Mouse (Mus musculus) myocyte (in vitro differentiated cells): ENCODE results near the gene Pold1. TPM values are rescaled to one million over a fixed set of nuclear protein-coding genes. Genes with fewer than 3 reads are reported as not detected.

Source experiments
- H3K27me3 ChIP-seq: one replicate; pipeline ENCODE4 v1.6.1; 2011; ENCODE audit not compliant: control insufficient read depth, insufficient read depth, insufficient read length
- H3K36me3 ChIP-seq: one replicate; pipeline ENCODE4 v1.6.1; 2011; ENCODE audit not compliant: control insufficient read depth, insufficient read depth
- H3K4me2 ChIP-seq: one replicate; pipeline ENCODE4 v1.6.1; 2011; ENCODE audit warnings: low read depth, control low read depth
- H3K4me3 ChIP-seq: one replicate; pipeline ENCODE4 v1.5.1; 2011; ENCODE audit warnings: mild to moderate bottlenecking, control low read depth, moderate library complexity
- H3K79me2 ChIP-seq: one replicate; pipeline ENCODE4 v1.6.1; 2011; ENCODE audit not compliant: control insufficient read depth, insufficient read depth
- H3ac ChIP-seq: one replicate; pipeline ENCODE4 v1.6.1; 2011; ENCODE audit not compliant: control insufficient read depth, insufficient read length
- CEBPB ChIP-seq: IDR thresholded peaks from 2 replicates; pipeline ENCODE4 v1.6.1; 2011; ENCODE audit warnings: mild to moderate bottlenecking, moderate library complexity; ENCODE audit not compliant: poor library complexity, insufficient read depth, severe bottlenecking
- E2F4 ChIP-seq: IDR thresholded peaks from one replicate; pipeline ENCODE4 v1.6.1; 2011; ENCODE audit warnings: mild to moderate bottlenecking, control low read depth, moderate library complexity; ENCODE audit not compliant: insufficient read depth
- MAX ChIP-seq: IDR thresholded peaks from one replicate; pipeline ENCODE4 v1.6.1; 2011; ENCODE audit warnings: low read depth, mild to moderate bottlenecking, control low read depth
- MYOD1 ChIP-seq, 3 experiments: IDR thresholded peaks; one replicate each; pipeline ENCODE4 v1.6.1; 2011; ENCODE audit warnings: control low read depth in 2 of 3, low read depth in 2 of 3, mild to moderate bottlenecking in 2 of 3, moderate library complexity in 1 of 3; ENCODE audit not compliant: insufficient read length in 2 of 3, control insufficient read depth in 1 of 3
- MYOG ChIP-seq, 3 experiments: IDR thresholded peaks; one replicate each; pipeline ENCODE4 v1.6.1; 2011; ENCODE audit warnings: control low read depth in 2 of 3, low read depth in 2 of 3, mild to moderate bottlenecking in 2 of 3; ENCODE audit not compliant: insufficient read length in 2 of 3, control insufficient read depth in 1 of 3, insufficient read depth in 1 of 3
- POLR2A ChIP-seq: IDR thresholded peaks from one replicate; pipeline ENCODE4 v1.6.1; 2011; ENCODE audit warnings: low read depth, mild to moderate bottlenecking, control low read depth, moderate library complexity; ENCODE audit not compliant: insufficient read length
- POLR2AphosphoS2 ChIP-seq: IDR thresholded peaks from one replicate; pipeline ENCODE4 v1.6.1; 2011; ENCODE audit warnings: low read depth, control low read depth; ENCODE audit not compliant: insufficient read length
- REST ChIP-seq: IDR thresholded peaks from one replicate; pipeline ENCODE4 v1.6.1; 2011; ENCODE audit warnings: mild to moderate bottlenecking, control low read depth, moderate library complexity; ENCODE audit not compliant: insufficient read depth, insufficient read length
- SRF ChIP-seq: IDR thresholded peaks from one replicate; pipeline ENCODE4 v1.6.1; 2011; ENCODE audit warnings: low read depth; ENCODE audit not compliant: control insufficient read depth, insufficient read length
- TCF12 ChIP-seq: IDR thresholded peaks from one replicate; pipeline ENCODE4 v1.6.1; 2011; ENCODE audit warnings: mild to moderate bottlenecking, control low read depth; ENCODE audit not compliant: poor library complexity, insufficient read depth, severe bottlenecking
- TCF3 ChIP-seq: IDR thresholded peaks from one replicate; pipeline ENCODE4 v1.6.1; 2011; ENCODE audit warnings: low read depth, control low read depth; ENCODE audit not compliant: insufficient read length
- USF1 ChIP-seq: IDR thresholded peaks from one replicate; pipeline ENCODE4 v1.6.1; 2011; ENCODE audit warnings: low read depth, mild to moderate bottlenecking, control low read depth, moderate library complexity
- polyA plus RNA-seq: library from polyadenylated mRNA; unstranded; fragments of >200 nt; fragmentation: generic; extraction: Trizol; gene quantifications from one replicate; pipeline ENCODE4 v1.2.1, GENCODE M21; 2012; ENCODE audit warnings: missing spikeins

The Pold1 gene
- polyA plus RNA-seq, 1 experiment = 23.9 TPM

- Histone ChIP-seq H3K27me3 (peaks cover 77% of the 10 kb centered on the region), H3K79me2 (no peaks in the 10 kb centered on the region), H3ac (no peak overlapping the region), H3K36me3 (no peaks in the 10 kb centered on the region), H3K4me3 (no peak overlapping the region), H3K4me2 (peak overlapping the region; percentile 12)
- TF ChIP-seq MYOG (IDR thresholded peaks at IDR 0.05; ENCODE audit: control insufficient read depth in 1 of 3, insufficient read depth in 1 of 3, insufficient read length in 2 of 3, low read depth in 2 of 3) (no peak), MYOD1 (IDR thresholded peaks at IDR 0.05; ENCODE audit: control insufficient read depth in 1 of 3, insufficient read length in 2 of 3, low read depth in 2 of 3) (peak in 2 of 3 experiments; percentile 41 to 88)
Observed at GRCm38 (mm10) chr7:44586930-44587329, 38.3 kb upstream of the Pold1 start.

GRCm38 (mm10) chr7:44586518-44586917, 37.9 kb upstream of the Pold1 start:
- no peak for TF ChIP-seq POLR2A
- TF ChIP-seq MAX = no peak
- TF ChIP-seq CEBPB = no peak
- no peak for TF ChIP-seq USF1
- TF ChIP-seq POLR2AphosphoS2 = no peak
- no peak for TF ChIP-seq REST
- no peak for TF ChIP-seq TCF12
- no peak for TF ChIP-seq SRF
- no peak for TF ChIP-seq MYOD1 (IDR thresholded peaks at IDR 0.05; ENCODE audit: control insufficient read depth in 1 of 3, insufficient read length in 2 of 3, low read depth in 2 of 3)
- no peak for TF ChIP-seq TCF3
- no peak for TF ChIP-seq MYOG (IDR thresholded peaks at IDR 0.05; ENCODE audit: control insufficient read depth in 1 of 3, insufficient read depth in 1 of 3, insufficient read length in 2 of 3, low read depth in 2 of 3)
- TF ChIP-seq E2F4 = no peak

DNA sequence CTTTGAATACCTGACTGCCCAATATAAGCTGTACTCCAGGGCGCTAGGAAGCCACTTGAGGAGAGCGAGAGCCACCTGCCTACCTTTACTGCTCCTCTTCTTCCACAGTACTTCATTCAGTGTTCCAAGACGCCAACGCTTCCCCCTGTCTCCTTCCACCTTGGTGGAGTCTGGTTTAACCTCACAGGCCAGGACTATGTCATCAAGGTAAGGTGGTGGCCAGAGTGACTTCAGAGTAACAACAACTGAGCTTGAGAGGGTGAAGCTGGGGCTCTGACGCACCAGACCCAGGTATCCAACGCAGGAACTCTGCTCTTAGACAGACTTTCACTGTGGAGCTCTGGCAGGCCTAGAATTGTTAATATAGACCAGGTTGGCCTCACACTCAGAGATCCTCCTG, 37.0 kb upstream of the Pold1 start:
- Histone ChIP-seq H3K36me3 (no peaks in the 10 kb centered on the region), H3K79me2 (no peaks in the 10 kb centered on the region), H3ac (no peak overlapping the region), H3K27me3 (peaks cover 72% of the 10 kb centered on the region), H3K4me2 (no peak overlapping the region), H3K4me3 (no peak overlapping the region)
- TF ChIP-seq TCF3 (no peak), MYOG (IDR thresholded peaks at IDR 0.05; ENCODE audit: control insufficient read depth in 1 of 3, insufficient read depth in 1 of 3, insufficient read length in 2 of 3, low read depth in 2 of 3) (no peak), CEBPB (no peak), POLR2A (no peak), SRF (no peak), MYOD1 (IDR thresholded peaks at IDR 0.05; ENCODE audit: control insufficient read depth in 1 of 3, insufficient read length in 2 of 3, low read depth in 2 of 3) (no peak), REST (no peak), TCF12 (no peak), MAX (no peak), POLR2AphosphoS2 (no peak), E2F4 (no peak), USF1 (no peak)

More at GRCm38 (mm10) chr7:44586518-44586917, 37.9 kb upstream of the Pold1 start:
- H3K79me2 ChIP-seq = no peaks in the 10 kb centered on the region
- H3K36me3 ChIP-seq = no peaks in the 10 kb centered on the region
- no peak overlapping the region for H3K4me2 ChIP-seq
- H3ac ChIP-seq = no peak overlapping the region
- H3K27me3 ChIP-seq = peaks cover 75% of the 10 kb centered on the region
- H3K4me3 ChIP-seq = no peak overlapping the region

DNA sequence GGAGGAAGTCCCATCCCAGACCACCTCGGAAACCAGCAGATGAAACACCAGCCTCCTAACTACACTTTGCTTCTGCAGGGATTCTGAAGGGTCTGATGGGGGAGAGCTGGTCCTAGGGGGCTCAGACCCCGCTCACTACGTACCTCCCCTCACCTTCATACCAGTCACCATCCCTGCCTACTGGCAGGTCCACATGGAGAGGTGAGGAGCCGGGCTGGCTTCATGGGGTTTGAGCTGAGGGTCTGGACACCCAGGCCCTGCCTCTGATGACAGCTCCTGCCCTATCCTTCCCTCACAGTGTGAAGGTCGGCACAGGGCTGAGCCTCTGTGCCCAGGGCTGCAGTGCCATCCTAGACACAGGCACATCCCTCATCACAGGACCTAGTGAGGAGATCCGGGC, 36.3 kb upstream of the Pold1 start:
- no peak overlapping the region for H3ac ChIP-seq
- no peaks in the 10 kb centered on the region for H3K79me2 ChIP-seq
- no peaks in the 10 kb centered on the region for H3K36me3 ChIP-seq
- H3K4me3 ChIP-seq = no peak overlapping the region
- H3K4me2 ChIP-seq = no peak overlapping the region
- TF ChIP-seq SRF (no peak), REST (no peak), MYOD1 (IDR thresholded peaks at IDR 0.05; ENCODE audit: control insufficient read depth in 1 of 3, insufficient read length in 2 of 3, low read depth in 2 of 3) (no peak), TCF12 (no peak), MYOG (IDR thresholded peaks at IDR 0.05; ENCODE audit: control insufficient read depth in 1 of 3, insufficient read depth in 1 of 3, insufficient read length in 2 of 3, low read depth in 2 of 3) (no peak), CEBPB (no peak), POLR2A (no peak), USF1 (no peak), MAX (no peak)
- peaks cover 72% of the 10 kb centered on the region for H3K27me3 ChIP-seq

DNA sequence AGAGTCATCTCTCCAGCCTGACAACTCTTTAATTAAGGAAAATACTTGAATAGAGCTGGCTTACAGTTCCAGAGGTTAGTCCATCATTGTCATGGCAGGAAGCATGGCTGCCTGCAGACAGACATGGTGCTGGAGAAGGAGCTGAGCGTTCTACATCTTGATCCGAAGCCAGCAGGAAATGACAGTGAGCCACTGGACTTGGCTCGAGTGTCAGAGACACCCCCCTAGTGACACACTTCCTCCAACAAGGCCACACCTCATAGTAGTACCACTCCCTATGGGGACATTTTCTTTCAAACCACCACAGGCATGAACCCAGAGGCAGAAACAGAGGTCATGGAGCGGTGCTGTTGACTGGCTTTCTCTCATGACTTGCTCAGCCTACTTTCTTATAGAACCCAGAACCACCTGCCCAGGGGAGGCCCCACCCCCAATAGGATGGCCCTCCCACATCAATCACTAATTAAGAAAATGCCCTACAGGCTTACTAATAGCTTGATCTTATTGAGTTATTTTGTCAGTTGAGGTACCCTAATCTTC, 35.7 kb upstream of the Pold1 start:
- no peak for TF ChIP-seq USF1
- no peak for TF ChIP-seq POLR2AphosphoS2
- TF ChIP-seq MYOD1 (IDR thresholded peaks at IDR 0.05; ENCODE audit: control insufficient read depth in 1 of 3, insufficient read length in 2 of 3, low read depth in 2 of 3) = no peak
- no peak for TF ChIP-seq CEBPB
- TF ChIP-seq POLR2A = no peak
- TF ChIP-seq REST = no peak
- no peak for TF ChIP-seq TCF3
- Histone ChIP-seq H3K4me3 (no peak overlapping the region), H3K4me2 (no peak overlapping the region), H3K36me3 (no peaks in the 10 kb centered on the region), H3K27me3 (peaks cover 71% of the 10 kb centered on the region), H3K79me2 (no peaks in the 10 kb centered on the region), H3ac (no peak overlapping the region)
